Mouse (Mus musculus): ENCODE results near the gene Vmn2r55. TPM values are rescaled to one million over a fixed set of nuclear protein-coding genes. Genes with fewer than 3 reads are reported as not detected.
"Not testable (repeated sequence)": the region's sequence is repeated elsewhere in the genome, so short reads cannot be mapped to it uniquely, and the experiment has no call there.

Vmn2r55 gene
- not detected in 2 replicates for polyA plus RNA-seq (2016; fragmentation: Nextera tagmentation; extraction: Ambion mirVana)

DNA sequence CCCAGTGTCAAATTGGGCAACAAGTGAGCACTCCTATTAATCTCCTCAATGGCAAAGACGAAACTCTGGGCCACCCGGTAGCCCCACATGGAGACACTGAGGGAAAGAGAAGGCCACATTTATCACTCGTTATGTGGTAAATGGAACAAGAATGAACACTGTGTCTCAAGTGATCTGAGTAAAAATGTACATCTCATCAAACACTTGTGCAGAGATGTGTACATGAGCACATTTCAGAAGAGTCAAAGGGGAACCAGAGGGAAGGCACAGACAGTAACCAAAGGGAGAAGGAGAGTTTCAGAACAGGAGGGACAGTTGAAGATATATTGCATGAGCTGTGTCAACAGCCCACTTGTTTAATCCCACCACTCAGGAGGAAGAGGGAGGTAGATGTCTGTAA lies at the start of gene Vmn2r55:
Vmn2r55 (minus strand) TSS at position 101 of the 400 bp plus-strand sequence.
- H3K27ac ChIP-seq; H3K36me3 ChIP-seq (replicated peaks); H3K4me3 ChIP-seq; H3K9me3 ChIP-seq; H3K27me3 ChIP-seq (ENCODE audit: poor library complexity, severe bottlenecking); DNase-seq (ENCODE audit: extremely low spot score, low spot score); H3K4me1 ChIP-seq: not testable (repeated sequence)
- WGBS = 90% methylated on average over 3 of the region's 3 CpGs

DNA sequence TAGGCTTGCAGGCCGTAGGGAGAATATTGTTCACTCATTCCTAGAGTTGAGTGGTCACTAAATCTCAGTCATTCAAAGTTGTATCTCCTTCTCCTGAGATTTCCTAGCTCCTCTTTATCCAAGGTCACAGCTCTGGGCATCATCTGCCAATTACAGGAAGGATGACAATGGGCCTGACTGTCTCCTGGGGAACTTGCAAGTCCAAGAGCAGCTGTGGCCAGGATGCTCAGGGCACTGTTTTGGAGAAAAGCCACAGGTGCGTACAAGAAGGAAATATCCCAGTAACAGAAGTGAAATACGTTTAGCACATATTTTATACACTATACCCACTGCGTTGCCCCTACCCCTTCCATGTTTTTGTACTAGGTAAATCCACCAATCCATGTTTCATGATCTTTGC lies 44.6 kb downstream of the Vmn2r55 start, which contains the start of gene Vmn2r54:
Vmn2r54 (minus strand) TSS at position 101 of the 400 bp plus-strand sequence.
- DNase-seq (ENCODE audit: extremely low spot score, low spot score) = not testable (repeated sequence)
- 86% methylated on average over 3 of the region's 4 CpGs for WGBS

DNA sequence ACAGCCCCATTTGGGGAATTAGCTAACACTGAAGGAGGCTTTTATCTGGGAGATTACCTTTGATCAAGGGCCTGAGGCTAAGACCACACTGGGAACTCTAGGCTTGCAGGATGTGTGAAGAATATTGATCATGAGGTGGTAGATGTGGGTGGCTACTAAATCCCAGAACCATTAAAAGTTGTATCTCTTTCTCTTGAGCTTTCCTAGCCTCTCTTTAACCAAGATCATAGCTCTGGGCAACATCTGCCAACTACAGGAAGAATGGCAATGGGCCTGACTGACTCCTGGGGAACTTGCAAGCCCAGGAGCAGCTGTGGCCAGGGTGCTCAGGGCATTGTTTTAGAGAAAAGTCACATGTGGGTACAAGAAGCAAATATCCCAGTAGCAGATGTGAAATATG lies 76.1 kb downstream of the Vmn2r55 start, which contains the start of gene Vmn2r53:
Vmn2r53 (minus strand) TSS at position 101 of the 400 bp plus-strand sequence.
- Histone ChIP-seq H3K27me3 (ENCODE audit: poor library complexity, severe bottlenecking) (no peaks in the 10 kb centered on the region), H3K4me1 (no peaks in the 10 kb centered on the region), H3K4me3 (no peak within 1 kb of the TSS), H3K36me3 (replicated peaks) (no peaks in the 10 kb centered on the region), H3K27ac (no peak within 1 kb of the TSS), H3K9me3 (peaks cover 50% of the 10 kb centered on the region)
- DNase-seq (ENCODE audit: extremely low spot score, low spot score) = no peak

More for the DNA sequence above, 44.6 kb downstream of the Vmn2r55 start, which contains the start of gene Vmn2r54:
- not testable (repeated sequence) for H3K36me3 ChIP-seq (replicated peaks); H3K27me3 ChIP-seq (ENCODE audit: poor library complexity, severe bottlenecking); H3K4me3 ChIP-seq; H3K4me1 ChIP-seq; H3K27ac ChIP-seq
- H3K9me3 ChIP-seq = peaks cover 16% of the 10 kb centered on the region

Other genes starting within 250 kb of the Vmn2r55 start
- gene Zfp606, start 206.7 kb downstream of the Vmn2r55 start, polyA plus RNA-seq (2016; fragmentation: Nextera tagmentation; extraction: Ambion mirVana) = 32.5 and 33.3 TPM in 2 replicates
- gene 2900092C05Rik, start 172.5 kb downstream of the Vmn2r55 start, polyA plus RNA-seq (2016; fragmentation: Nextera tagmentation; extraction: Ambion mirVana) = not detected in 2 replicates
- not detected in 2 replicates for gene Vmn2r53, start 76.2 kb downstream of the Vmn2r55 start, polyA plus RNA-seq (2016; fragmentation: Nextera tagmentation; extraction: Ambion mirVana)
- gene Vmn2r54, start 44.7 kb downstream of the Vmn2r55 start, polyA plus RNA-seq (2016; fragmentation: Nextera tagmentation; extraction: Ambion mirVana) = not detected in 2 replicates
- gene Vmn2r56, start 50.0 kb upstream of the Vmn2r55 start, polyA plus RNA-seq (2016; fragmentation: Nextera tagmentation; extraction: Ambion mirVana) = not detected in 2 replicates
- 12.3 and 13.2 TPM in 2 replicates for gene Zscan18, start 118.6 kb upstream of the Vmn2r55 start, polyA plus RNA-seq (2016; fragmentation: Nextera tagmentation; extraction: Ambion mirVana)
- 17.8 and 18.4 TPM in 2 replicates for gene Zfp329, start 133.9 kb upstream of the Vmn2r55 start, polyA plus RNA-seq (2016; fragmentation: Nextera tagmentation; extraction: Ambion mirVana)
- gene Zfp110, start 149.8 kb upstream of the Vmn2r55 start, polyA plus RNA-seq (2016; fragmentation: Nextera tagmentation; extraction: Ambion mirVana) = 28.7 and 30.1 TPM in 2 replicates
- gene Zfp128, start 196.2 kb upstream of the Vmn2r55 start, polyA plus RNA-seq (2016; fragmentation: Nextera tagmentation; extraction: Ambion mirVana) = 4.4 and 5.1 TPM in 2 replicates
- gene Zscan22, start 212.8 kb upstream of the Vmn2r55 start, polyA plus RNA-seq (2016; fragmentation: Nextera tagmentation; extraction: Ambion mirVana) = 18.5 and 19.8 TPM in 2 replicates
- gene Rps5, start 237.3 kb upstream of the Vmn2r55 start, polyA plus RNA-seq (2016; fragmentation: Nextera tagmentation; extraction: Ambion mirVana) = 1,023 and 1,050 TPM in 2 replicates
- 0.55 and 1.0 TPM in 2 replicates for gene Rnf225, start 242.4 kb upstream of the Vmn2r55 start, polyA plus RNA-seq (2016; fragmentation: Nextera tagmentation; extraction: Ambion mirVana)